Mouse (Mus musculus): ENCODE measurements around the gene Gan.

Gene Gan

GRCm38 (mm10) chr8:117157769-117158091, 205 bp upstream of the Gan start:
- peak; percentile 96 for DNase-seq (ENCODE audit: low read depth)

- DNase-seq (ENCODE audit: low read depth), result no peak
These were observed 1.1 kb downstream of the Gan start for GRCm38 (mm10) chr8:117159031-117159430.

GRCm38 (mm10) chr8:117164912-117165311, 7.0 kb downstream of the Gan start:
- no peak for DNase-seq (ENCODE audit: low read depth)

DNA sequence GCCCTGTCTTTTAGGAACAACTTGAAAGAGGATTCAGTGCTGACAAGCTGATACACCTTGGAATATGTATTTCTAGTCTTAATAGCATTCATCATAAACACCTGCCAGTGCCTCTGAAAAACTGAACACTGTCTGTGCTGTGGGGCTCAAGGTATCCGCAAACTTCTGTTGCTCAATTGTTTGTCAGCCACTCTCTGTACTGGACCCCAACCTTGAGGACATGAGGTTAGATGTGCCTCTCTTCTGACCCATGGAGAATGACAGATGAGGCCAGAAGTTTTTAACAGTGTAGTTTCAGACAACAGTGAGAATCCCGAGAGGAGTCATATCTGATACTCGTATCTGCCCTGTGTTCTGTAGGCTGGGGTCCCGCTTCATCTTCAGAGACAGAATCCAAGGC, 7.6 kb downstream of the Gan start:
- DNase-seq (ENCODE audit: low read depth), result no peak

GRCm38 (mm10) chr8:117166515-117166914, 8.6 kb downstream of the Gan start:
- no peak for DNase-seq (ENCODE audit: low read depth)

DNA sequence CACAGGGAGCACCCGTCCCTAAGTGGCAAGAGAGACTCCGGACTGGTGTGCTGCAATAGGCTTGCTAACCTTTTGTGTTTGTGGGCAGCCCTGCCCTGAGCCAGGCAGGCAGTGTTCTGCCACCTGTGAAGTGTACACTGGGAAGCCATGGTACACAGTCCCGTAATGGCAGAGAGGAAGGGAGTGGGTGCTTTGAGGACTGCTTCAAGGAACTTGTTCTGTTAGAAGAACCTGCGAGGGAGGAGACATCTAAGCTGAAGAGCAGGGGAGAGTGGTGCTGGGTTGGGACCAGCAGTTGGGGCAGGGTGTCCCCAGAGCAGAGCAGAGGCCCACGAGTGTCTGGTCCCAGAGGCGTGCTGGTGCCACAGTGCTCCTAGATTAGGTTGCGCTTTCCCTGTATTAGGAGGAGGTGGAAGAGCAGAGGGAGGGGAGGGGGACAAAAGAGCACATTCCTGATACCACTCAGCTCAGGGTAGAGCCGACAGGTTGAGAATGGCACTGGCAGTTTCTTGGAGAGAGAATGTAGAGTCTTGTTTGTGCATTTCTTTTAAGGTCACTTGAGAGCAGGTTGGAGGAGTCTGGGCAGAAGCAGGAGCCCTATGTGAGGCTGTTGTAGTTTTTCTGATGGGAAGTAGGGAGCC, 9.4 kb downstream of the Gan start:
- DNase-seq (ENCODE audit: low read depth), result no peak

DNA sequence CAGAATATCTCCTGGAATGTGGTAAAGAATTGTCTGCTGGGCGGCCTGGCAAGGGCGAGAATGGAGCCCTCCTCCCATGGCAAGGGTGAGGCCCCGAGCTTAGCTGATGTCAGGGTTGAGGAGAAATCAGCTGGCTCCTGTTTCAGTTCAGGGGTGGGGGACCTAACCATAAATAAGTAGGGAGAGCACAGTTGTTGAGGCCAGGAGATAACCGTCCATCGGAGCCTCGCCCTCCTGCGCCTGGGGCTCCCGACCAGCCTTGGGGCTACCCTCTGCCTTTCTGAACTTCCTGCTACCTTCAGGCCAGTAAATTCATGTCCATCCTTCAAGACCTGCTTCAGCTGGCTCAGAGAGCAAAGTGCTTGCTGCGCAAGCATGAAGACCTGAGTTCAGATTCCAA, 10.4 kb downstream of the Gan start:
- no peak for DNase-seq (ENCODE audit: low read depth)

GRCm38 (mm10) chr8:117171826-117172225, 13.9 kb downstream of the Gan start:
- peak; percentile 57 for DNase-seq (ENCODE audit: low read depth)

GRCm38 (mm10) chr8:117172904-117173303, 15.0 kb downstream of the Gan start:
- peak; percentile 71 for DNase-seq (ENCODE audit: low read depth)

DNA sequence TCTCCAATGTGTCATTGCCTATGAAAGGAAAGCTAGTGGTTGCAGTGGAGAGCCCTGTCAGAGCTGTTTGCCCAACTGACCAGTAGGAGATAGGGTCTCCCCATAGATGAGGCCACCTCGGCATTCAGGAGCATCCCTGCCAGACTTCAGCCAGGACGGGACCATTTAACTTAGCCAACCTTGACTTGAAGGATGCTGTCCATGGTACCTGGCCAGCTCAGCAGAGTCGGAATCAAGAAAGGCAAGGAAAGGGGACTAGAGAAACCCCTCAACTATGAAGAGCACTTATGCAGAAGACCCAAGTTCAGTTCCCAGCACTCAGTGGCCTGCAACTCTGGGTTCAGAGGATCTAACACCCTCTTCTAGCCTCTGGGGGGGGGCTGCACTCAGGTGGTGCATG, 15.8 kb downstream of the Gan start:
- no peak for DNase-seq (ENCODE audit: low read depth)

- no peak for DNase-seq (ENCODE audit: low read depth)
These were observed 16.6 kb downstream of the Gan start for GRCm38 (mm10) chr8:117174536-117174935.

GRCm38 (mm10) chr8:117176308-117176707, 18.4 kb downstream of the Gan start:
- no peak for DNase-seq (ENCODE audit: low read depth)

DNA sequence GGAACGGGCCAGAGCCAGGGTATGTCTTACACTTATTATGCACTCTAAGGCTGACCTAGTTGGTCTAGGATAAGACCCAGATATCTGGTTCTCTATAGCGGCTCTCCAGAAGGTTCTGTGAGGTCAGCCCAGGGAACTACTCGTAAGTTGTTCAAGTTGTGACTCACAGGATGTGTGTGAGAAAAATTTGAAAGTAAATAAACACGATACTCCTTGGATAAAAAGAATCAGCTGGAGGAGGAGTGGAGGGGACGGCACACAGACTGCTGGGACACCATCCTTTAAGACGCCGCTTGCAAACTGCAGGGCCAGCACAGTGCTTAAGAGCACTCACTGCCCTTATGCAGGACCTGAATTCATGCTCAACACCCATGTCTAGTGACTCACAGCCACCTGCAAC, 19.3 kb downstream of the Gan start:
- no peak for DNase-seq (ENCODE audit: low read depth)

DNA sequence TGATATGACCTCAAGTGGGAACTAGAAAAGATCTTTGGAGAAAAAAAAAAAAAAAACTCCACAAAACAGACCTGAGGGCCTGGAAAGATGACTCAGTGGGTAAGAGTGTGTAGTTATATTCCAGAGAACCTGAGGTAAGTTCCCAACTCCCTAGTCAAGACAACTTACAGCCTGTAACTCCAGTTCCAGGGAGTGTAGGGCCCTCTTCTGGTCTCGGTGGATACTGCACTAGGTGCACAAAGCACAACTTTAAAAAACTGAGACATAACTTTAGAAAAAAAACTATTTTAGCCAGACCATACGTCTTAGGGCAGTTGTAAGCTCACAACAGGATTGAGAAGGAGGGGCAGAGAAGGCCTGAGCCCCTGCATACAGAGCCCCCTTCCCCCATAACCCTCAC, 20.1 kb downstream of the Gan start:
- no peak for DNase-seq (ENCODE audit: low read depth)

DNA sequence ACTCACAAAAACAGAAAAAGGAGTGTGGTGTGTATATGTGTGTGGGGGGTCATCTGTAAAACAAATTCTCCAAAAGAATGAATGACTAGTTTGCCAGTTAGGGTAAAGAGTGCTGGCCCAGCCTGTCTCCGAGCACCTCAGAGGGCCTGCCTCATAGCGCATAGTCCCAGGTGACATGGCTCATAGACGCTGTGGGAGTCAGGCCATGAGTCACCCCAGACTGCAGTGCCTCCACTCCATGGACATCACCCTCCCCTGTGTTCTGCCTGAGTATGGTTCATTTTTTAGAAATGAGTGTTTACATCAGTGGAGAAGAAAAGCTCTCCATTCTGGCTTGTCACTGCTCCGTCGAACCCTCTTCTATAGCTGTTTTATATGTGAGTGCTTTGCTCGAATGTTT, 20.7 kb downstream of the Gan start:
- DNase-seq (ENCODE audit: low read depth), result no peak

DNA sequence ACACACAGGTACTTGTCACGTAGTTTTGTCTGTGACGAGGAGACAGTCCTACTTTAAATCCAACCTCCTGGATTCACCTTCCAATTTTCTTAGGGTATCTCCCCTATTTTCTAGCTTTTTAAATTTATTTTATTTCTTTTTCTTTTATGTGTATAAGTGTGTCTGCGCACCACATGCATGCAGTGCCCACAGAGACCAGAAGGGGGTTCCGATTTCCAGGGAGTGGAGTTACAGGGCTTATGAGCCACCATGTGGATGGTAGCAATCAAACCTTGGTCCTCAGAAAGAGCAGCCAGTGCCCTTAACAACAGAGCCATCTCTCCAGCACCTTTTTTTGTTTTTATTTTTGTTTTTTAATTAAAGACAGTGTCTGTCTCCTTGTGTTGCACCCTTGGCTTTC, 24.8 kb downstream of the Gan start:
- DNase-seq (ENCODE audit: low read depth), result no peak

- DNase-seq (ENCODE audit: low read depth), result peak; percentile 84
These were observed 25.9 kb downstream of the Gan start for GRCm38 (mm10) chr8:117183664-117184377.

DNA sequence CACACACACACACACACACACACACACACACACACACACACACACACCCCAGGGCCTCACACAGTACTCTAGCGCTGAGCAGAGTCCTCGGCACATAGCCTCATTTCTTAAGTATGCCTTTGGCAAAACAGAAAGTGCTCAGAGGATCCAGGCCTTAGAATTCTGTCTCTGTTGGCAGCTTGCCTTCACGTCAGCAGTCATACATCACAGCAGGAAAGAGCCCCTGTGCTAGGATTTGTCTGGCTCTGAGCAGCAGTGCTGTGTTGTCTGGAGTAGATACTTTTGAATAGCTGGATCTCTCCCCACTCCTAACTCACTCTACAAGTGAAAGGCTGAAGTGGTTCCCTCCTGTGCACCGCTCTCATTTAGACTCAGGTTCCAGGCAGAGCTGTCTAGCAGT, 36.4 kb downstream of the Gan start:
- DNase-seq (ENCODE audit: low read depth), result no peak

DNA sequence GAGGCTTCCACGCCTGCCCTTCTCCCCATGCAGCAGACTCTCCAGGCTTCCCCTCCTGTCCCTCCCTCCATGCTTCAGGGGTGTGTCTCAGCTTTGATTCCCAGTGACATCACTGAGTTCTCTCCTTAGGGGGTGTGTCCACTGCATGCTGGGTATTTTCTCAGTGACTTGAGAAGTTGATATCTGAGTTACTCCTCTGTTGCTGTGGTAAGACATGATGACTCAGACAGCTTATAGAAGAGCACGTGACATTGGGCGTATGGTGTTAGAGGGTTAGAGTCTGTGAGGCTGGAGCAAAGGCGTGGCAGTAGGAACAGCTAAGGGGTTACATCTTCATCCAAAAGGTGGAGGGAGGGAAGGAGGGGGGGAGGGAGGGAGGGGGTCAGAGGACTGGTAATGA, 38.7 kb downstream of the Gan start:
- DNase-seq (ENCODE audit: low read depth), result peak; percentile 76

- no peak for DNase-seq (ENCODE audit: low read depth)
These were observed 39.6 kb downstream of the Gan start for GRCm38 (mm10) chr8:117197551-117197950.

- DNase-seq (ENCODE audit: low read depth), result peak; percentile 58
These were observed 40.4 kb downstream of the Gan start for GRCm38 (mm10) chr8:117198141-117198935.

GRCm38 (mm10) chr8:117199658-117200057, 41.7 kb downstream of the Gan start:
- DNase-seq (ENCODE audit: low read depth), result no peak

DNA sequence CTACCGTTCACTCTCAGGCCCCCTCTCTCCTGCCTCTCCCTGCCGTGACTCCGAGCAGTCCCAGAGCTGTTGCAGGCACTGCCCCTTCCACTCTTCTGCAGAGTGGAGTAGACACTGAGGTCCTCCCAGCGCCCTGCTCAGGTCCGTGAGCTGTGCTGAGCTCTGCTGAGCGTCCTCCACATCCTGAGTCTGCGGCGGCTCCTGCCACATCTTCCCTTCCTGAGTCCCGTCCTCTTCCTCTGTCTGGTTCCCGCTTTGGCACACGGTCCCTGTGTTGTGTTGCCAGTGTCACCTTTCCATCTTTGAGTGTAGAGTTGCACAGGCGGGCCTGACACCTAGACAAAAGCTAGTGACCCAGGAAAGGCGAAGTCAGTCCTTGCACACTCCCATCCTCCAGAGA, 42.4 kb downstream of the Gan start:
- DNase-seq (ENCODE audit: low read depth), result no peak

Measured in 416B (cell line).